Mouse (Mus musculus) central nervous system, embryonic 18 days (tissue): ENCODE data around the gene Zfp39. TPM values are rescaled to one million over a fixed set of nuclear protein-coding genes. Genes with fewer than 3 reads are reported as not detected.

ENCODE experiments used
- polyA plus RNA-seq: library from polyadenylated mRNA; depleted of rRNA; stranded (reverse); fragments of >200 nt; gene quantifications from 2 replicates; pipeline ENCODE4 v1.2.3, GENCODE M21; 2012; rRNA removed

Gene Zfp39
- polyA plus RNA-seq, result 4.9 and 5.9 TPM in 2 replicates

GRCm38 (mm10) chr11:58903511-58904409 lies at the start of gene Zfp39:
Gene Zfp39 (minus strand): TSS chr11:58904225.

DNA sequence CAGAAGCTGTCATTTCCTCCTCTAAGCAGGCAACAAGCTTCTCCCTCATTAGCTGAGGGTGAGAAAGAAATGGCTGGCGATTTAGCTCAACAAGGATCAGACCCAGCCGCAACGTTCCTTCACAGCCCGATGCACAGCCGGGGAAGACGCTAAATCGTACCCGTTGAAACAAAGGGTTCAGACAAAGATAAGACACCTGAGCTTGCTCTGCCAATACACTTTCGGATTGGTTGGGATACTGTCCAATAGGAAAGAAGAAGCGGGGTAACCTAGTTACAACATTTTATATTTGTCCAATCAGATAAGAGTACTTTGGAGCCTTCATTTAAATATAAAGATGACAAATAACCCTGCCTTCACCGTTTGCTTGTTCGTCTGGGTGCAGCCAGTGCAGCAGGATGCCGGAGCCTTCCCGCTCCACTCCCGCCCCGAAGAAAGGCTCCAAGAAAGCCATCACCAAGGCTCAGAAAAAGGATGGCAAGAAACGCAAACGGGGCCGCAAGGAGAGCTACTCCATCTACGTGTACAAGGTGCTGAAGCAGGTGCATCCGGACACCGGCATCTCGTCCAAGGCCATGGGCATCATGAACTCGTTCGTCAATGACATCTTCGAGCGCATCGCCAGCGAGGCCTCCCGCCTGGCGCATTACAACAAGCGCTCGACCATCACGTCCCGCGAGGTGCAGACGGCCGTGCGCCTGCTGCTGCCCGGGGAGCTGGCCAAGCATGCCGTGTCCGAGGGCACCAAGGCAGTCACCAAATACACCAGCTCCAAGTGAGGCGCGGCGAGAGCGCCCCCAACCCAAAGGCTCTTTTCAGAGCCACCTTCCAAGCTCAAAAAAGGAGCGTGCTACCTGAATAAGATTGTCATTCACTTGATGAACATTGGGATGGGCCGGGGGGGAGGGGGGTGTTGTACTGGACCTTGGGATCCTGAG lies 44.8 kb upstream of the Zfp39 start, which contains the start of gene Hist3h2ba:
TSS of gene Hist3h2ba (plus strand) at position 379 of the 938 bp plus-strand sequence.

DNA sequence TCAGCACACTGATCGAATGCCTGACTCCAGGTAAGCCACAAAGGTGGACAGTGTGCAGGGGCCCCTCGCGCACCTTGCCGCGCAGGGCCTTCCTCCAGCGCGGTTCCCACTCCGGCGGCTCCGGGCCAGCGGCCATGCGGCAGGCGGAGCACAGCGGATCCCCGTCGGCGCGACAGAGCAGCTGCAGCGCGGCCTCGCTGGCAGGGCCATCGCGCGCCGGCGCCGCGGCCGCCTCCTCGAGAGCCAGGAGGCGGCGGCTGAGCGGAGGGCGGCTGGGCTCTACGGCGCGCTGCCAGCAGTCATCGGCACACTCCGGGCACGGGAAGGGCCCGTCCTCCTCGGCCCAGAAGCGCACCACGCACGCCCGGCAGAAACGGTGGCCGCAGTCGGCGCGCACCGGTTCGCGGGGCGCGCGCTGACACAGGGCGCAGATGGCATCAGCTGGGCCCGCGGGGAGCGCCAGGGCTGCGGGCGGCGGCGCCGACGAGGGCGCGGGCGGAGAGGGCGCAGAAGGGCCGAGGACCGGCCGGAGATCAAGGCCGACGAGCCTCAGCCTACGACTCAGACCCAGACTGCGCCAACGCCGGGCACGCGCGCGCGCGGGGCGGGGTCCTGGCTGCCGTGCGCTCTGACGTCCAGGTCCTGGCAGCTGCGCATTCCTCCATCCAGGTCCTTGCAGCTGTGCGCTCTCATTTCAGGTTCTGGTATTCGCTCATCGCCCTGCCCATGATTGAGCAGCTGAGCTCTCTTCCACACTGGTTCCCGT lies 34.5 kb upstream of the Zfp39 start, which contains the start of gene Rnf187:
TSS of gene Rnf187 (minus strand) at position 595 of the 766 bp plus-strand sequence.

GRCm38 (mm10) chr11:58917745-58918366 lies 13.8 kb upstream of the Zfp39 start, which contains the start of gene Btnl10:
Gene Btnl10 (plus strand): TSS chr11:58917908.

DNA sequence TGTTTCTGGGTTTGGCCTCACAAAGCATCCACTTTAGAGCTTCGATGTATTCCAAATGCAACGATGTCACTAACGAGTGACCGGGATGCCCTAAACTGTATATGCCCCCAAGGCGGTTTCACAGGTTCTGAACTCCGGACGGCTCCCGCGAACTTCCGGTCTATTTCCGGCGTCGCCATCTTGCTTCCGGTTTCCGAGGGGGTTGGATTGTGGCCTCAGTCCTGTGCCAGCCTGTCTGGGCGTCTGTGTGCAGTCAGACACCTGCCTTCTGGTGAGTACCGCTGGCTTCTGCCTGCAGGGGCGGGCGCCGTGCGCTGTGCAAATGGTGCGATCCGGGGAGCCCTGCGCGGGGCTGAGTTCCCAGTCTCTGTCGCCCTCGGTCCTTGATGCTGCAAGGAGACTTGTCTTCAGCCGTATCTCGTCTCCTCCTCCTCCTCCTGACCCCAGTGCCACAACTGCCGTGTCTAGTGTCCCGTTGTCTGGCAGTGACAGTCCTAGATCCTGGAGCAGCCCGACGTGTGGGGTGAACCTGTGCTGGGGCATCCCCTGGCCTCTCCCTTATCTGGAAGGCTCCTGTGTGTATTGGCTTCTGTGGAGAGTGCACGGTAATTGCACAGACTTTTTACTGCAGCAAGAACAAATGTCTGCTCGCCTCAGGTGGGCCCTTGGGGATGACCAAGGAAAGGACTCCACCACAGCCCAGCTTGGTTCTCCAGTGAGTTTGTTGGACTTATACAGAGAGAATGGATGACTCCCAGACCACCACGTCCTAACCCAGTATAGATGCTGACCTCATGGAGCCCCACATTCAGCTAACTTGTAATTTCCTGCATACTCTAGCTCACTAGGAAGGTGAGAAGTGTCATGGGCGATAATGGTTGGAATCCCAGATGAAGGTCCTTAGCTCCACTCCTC lies 36.7 kb downstream of the Zfp39 start, which contains the start of gene 2810021J22Rik:
TSS of gene 2810021J22Rik (plus strand) at position 178 of the 915 bp plus-strand sequence.

DNA sequence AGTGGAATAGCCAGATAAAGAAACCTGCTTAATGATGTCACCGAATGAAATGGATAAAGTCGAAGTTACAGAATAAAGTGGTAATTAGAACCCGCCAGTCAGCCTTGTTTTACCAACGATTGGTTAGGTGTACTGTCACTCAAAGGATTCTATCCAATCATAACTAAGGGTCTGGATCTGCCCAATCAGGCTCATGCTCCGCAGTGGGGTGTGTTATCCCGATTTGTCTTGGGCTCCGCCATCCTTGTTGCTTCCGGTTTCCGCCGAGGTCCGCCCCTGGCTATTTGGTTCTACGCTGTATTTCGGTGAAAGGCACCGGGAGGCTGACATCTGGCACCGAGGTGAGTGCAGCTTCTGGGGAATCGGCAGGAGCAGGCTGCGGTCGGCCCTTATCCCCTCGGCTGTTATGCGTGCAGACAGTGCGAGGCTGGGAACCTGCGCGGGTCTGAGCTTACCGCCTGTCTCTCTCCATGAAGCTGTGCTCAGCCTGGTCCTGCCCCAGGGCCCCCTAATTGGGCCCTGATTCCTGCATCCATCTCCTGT lies 57.0 kb downstream of the Zfp39 start, which contains the start of gene Gm12258:
TSS of gene Gm12258 (plus strand) at position 240 of the 543 bp plus-strand sequence.

DNA sequence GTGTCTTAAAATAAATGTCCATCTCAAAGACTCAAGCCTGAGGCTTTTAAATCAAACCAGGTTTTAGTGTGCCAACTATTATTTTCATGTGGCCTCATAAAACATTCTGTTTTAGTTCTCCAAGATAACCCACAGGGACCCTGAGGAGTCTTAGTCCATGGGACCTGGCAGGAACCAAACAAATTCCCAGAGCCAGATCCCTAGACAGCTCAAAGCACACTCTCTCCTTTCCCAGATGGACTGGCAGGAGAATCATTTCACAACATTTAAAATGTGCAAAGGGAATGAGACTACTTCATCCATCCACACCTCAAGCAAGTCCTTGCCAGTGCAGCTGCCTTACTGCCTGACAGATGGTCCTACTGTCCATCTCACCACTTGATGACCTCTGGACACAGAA lies 65.1 kb downstream of the Zfp39 start, which contains the start of gene Olfr311:
TSS of gene Olfr311 (plus strand) at position 301 of the 400 bp plus-strand sequence.

Other genes starting within 250 kb of the Zfp39 start
- not detected in 2 replicates for gene Olfr322, start 245.4 kb downstream of the Zfp39 start, polyA plus RNA-seq
- gene Olfr320, start 223.1 kb downstream of the Zfp39 start, polyA plus RNA-seq, result not detected in 2 replicates
- gene Olfr319, start 205.1 kb downstream of the Zfp39 start, polyA plus RNA-seq, result not detected in 2 replicates
- gene Olfr318, start 180.2 kb downstream of the Zfp39 start, polyA plus RNA-seq, result not detected in 2 replicates
- gene Olfr317, start 165.0 kb downstream of the Zfp39 start, polyA plus RNA-seq, result 0.28 and 0.29 TPM in 2 replicates
- gene Olfr316, start 151.5 kb downstream of the Zfp39 start, polyA plus RNA-seq, result not detected in 2 replicates
- not detected in 2 replicates for gene Olfr315, start 131.0 kb downstream of the Zfp39 start, polyA plus RNA-seq
- gene Olfr314, start 121.3 kb downstream of the Zfp39 start, polyA plus RNA-seq, result not detected in 2 replicates
- 2.6 and 4.4 TPM in 2 replicates for gene Fam183b, start 102.3 kb downstream of the Zfp39 start, polyA plus RNA-seq
- gene Olfr313, start 89.2 kb downstream of the Zfp39 start, polyA plus RNA-seq, result not detected in 2 replicates
- not detected in 2 replicates for gene Olfr312, start 75.0 kb downstream of the Zfp39 start, polyA plus RNA-seq
- gene Olfr311, start 65.0 kb downstream of the Zfp39 start, polyA plus RNA-seq, result not detected in 2 replicates
- 31.0 and 32.6 TPM in 2 replicates for gene Gm12258, start 57.1 kb downstream of the Zfp39 start, polyA plus RNA-seq
- 9.1 TPM in 2 replicates for gene 2810021J22Rik, start 37.0 kb downstream of the Zfp39 start, polyA plus RNA-seq
- gene Btnl10, start 13.7 kb upstream of the Zfp39 start, polyA plus RNA-seq, result 0.03 and 0.06 TPM in 2 replicates
- 557 and 565 TPM in 2 replicates for gene Rnf187, start 34.7 kb upstream of the Zfp39 start, polyA plus RNA-seq
- gene Hist3h2ba, start 44.7 kb upstream of the Zfp39 start, polyA plus RNA-seq, result 491 and 498 TPM in 2 replicates
- 90.4 and 93.3 TPM in 2 replicates for gene Hist3h2a, start 50.5 kb upstream of the Zfp39 start, polyA plus RNA-seq
- gene Trim17, start 50.5 kb upstream of the Zfp39 start, polyA plus RNA-seq, result 2.2 and 2.3 TPM in 2 replicates
- 25.8 and 27.6 TPM in 2 replicates for gene Trim11, start 73.9 kb upstream of the Zfp39 start, polyA plus RNA-seq
- 2.4 and 3.9 TPM in 2 replicates for gene Obscn, start 232.2 kb upstream of the Zfp39 start, polyA plus RNA-seq